Mouse (Mus musculus): Measurements from ENCODE around the gene Bri3.
"Not testable (repeated sequence)": the region's sequence is repeated elsewhere in the genome, so short reads cannot be mapped to it uniquely, and the experiment has no call there.

Gene Bri3

DNA sequence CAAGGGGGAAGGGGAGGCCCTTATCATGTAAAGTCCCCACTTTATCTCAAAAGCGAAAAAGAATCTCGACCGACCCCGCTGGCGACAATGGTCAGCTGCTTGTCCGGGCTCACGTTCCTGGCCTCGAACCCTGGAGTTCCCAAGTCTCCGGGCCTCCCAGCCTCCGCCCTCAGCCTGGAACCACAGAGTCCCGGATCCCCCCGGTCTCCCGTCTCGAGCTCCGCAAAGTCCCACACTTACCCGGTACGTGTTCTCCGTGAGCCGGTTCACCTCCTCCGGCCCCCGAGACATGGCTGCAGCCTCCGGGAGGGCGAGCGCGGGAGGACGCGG lies 113.3 kb downstream of the Bri3 start:
- in situ Hi-C loops (cut with MboI) = no loop called here

DNA sequence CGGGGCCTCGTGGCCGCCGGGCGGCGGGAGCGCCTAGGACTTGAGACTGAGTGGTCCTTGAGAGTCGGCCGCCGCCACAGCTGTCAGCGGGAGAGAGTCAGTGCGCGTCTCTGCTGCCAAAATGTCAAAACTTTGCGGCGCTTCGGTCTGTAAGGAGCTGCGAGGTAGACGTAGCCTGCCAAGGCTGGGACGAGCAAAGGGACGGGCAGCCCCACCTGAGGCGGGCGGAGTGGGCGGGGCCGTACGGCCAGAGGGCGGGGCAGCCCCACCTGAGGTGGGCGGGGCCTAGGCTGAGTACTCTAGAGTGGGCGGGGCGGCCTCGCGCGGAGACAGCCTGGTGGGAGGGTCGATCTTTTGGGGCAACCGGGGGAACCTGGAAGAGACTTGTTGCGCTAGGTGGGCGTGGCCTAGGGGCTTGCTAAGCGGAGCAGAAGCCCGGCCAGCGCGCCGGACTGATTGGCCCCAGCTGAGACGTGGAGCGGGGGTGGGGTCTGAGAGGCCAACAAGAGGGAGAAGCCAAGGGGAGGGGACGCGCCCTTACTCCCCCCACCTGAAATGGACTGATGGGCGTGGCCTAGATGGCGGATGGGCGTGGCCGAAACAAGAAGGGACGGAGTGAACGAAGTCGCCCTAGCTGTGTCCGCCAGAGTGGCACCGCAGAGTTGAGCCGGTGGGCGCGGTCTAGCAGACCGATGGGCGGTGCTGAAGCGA lies 113.8 kb downstream of the Bri3 start, which contains the start of gene Baiap2l1:
Gene Baiap2l1, minus strand, starts transcription at position 232 of the 711 bp plus-strand sequence.
- in situ Hi-C loops (cut with MboI) = no loop called here

DNA sequence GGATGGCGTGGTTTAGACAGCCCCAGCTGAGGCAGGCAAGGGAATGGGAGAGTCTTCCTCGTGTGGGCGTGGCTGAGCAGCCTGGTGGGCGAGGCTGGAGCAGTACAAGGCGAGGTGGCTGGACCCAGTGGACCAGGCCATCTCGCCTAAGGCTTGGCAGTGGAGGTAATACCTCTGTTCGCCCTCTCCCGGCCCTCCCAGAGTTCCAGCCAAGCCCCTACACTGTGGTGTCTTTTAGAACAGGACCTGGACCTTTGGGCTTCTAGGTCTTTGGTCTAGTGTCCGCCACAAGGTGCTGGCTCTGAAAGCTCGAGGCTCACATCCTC lies 114.3 kb downstream of the Bri3 start:
- in situ Hi-C loops (cut with MboI) = no loop called here

DNA sequence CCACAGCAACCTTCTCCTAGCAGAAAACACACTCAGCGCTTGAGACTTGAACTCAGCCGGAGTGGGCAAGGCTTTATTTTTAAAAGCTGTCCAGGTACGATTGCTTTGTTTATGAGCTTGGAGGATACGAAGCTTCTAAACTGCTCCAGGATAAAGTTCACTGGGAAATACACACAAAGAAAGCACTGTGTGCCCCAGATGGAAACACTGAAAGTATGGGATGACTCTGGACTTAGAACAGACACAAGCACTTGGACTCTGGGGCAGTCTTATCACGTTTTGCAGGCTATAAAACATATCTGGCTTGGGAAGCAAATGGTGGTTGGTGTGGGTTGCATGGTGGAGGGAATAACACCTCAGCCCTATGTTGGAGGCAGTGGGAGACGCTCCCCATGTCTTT lies 115.6 kb downstream of the Bri3 start:
- in situ Hi-C loops (cut with MboI) = no loop called here

DNA sequence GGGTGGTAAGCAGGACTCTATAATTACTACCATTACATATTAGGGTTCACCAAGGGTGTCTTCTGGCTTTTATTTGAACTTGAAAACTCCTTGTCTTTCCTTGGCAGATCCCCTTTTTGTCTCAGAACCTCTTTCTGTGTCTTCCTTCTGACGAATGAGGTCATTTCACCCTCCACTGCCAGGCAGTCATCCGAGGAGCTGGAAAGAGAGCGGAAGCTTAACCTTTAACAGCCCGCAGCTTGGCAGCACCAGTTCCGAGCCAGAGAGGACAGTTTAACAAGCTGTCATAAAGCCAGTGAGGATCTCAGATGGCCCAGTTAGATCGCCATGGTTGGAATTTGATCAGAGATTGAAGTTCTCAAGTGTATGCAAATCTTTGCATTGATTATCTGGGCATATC lies 116.1 kb downstream of the Bri3 start:
- in situ Hi-C loops (cut with MboI) = no loop called here

DNA sequence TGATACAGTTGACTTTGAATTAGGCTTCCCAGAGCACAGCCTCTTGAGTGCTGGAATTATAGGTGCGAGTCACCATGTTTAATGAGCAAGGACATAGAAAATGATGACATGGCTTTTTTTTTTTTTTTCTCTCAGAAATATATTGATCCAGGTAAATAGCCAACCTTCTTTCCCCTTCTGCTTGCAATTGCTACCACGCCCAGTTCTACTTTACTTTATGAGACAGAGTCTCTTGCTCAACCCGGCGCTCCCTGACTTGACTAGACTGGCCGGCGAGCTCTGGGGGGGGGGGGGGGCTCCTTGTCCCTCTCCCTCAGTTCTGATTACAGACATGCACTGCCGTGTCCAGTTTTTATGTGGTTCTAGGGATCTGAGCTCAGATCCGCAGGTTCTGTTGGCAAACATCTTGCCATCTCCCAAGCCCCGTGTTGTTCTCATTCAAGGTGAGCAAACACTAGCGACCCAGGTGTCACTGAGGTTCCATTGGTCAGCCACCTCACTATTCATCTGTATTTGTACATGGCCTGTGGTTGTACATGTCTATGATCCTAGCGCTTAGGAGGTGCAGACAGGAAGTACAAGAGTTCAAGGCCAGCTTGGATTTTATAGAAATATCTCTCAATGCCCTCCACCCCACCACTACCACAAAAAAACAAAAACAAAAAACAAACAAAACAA lies 120.6 kb downstream of the Bri3 start:
- in situ Hi-C loops (cut with MboI) = no loop called here

DNA sequence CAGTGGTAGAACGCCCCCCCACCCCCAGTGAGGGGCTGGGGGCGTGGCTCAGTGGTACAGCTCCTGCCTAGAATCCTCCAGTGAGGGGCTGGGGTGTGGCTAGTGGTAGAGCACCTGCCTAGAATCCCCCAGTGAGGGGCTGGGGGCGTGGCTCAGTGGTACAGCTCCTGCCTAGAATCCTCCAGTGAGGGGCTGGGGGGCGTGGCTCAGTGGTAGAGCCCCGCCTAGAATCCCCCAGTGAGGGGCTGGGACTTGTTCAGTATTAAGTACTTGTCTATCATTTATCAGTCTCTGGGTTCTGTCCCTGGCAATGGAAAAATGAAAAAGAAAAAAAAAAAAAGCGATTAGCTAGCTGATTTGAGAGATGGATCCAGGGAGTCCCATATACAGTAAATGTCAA lies 122.3 kb downstream of the Bri3 start:
- in situ Hi-C loops (cut with MboI) = not testable (repeated sequence)

DNA sequence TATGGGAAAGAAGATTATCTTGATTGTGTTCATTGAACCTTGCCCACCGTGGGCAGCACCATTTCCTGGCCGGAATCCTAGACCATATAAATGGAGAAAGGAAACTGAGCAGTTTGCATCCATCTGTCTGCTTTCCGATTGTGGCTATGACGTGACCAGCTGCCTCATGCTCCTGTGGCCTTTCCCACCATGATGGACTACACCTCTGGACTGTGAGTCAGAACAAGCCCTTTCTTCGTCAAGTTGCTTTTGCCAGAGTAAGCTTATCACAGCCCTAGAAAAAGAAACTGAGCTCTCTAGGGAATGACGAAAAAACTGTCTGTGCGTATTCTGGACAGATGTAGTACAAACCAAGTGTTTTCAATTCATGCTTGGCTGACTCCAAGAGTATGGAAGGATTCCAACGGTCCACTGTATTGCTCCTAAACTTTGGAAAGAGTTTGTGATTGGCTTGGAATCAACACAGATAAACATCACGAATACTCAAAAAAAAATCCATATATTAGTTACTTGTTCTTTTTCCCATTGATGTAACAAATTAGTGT lies 124.5 kb downstream of the Bri3 start:
- in situ Hi-C loops (cut with MboI) = no loop called here

DNA sequence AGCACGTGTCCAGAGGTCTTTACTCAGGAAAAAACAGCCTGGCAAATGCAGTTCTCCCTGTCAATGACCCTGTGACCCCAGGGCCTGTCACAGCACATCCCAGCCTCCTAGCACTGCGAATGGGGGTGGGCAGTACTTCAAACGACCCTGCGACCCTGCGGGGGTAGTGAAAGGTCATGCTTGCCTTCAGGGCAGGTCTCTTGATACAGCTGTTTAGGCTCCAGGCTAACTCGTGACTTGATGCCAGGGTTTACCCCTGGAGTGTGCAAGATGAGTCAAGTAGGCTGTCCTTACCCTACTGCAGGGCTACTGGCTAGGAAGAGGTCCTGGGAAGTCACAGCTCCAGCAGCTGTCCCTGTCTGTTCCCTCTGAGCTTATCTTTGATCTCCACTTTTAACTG lies 126.7 kb downstream of the Bri3 start:
- in situ Hi-C loops (cut with MboI) = loop anchor here (10.0 kb wide), 1 partner anchor 146 kb away; the partner anchor contains the start of gene Tecpr1

DNA sequence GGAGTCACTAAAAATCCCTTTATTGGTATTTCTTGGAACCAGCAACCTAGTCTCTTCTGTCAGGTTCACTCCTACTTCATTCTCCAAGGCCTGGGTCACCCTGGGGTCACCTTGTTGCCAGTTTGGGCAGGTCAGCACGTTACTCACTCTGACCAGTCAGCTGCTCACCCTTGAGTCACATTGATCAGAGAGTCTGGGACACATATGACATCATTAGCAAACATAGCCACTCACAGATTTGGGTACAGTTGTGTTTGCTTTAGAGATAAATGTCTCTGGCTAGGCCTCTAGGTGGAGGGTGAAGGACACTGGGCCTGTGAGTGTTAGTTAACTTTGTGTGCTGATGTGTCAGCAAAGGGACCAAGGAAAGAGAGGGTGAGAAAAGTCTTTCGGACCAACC lies 127.9 kb downstream of the Bri3 start:
- in situ Hi-C loops (cut with MboI) = loop anchor here (10.0 kb wide), 1 partner anchor 147 kb away; the partner anchor contains the start of gene Tecpr1

DNA sequence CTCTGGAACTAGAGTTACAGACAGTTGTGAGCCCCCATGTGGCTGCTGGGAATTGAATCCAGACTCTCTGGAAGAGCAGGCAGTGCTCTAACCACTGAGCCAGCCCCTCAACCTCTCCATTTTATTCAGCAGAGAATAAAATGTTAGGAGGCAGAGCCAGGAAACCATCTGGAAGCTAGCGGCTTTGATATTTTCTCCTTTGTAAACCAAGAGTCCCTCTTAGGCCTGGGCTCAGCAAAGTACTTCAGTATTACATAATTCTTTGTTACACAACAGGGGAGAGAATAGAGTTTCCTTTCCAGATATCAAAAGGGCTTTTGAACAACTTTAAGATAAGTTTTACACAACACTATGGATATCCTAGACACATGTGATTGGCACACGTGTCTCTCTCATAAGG lies 128.6 kb downstream of the Bri3 start:
- in situ Hi-C loops (cut with MboI) = loop anchor here (10.0 kb wide), 1 partner anchor 148 kb away; the partner anchor contains the start of gene Tecpr1

DNA sequence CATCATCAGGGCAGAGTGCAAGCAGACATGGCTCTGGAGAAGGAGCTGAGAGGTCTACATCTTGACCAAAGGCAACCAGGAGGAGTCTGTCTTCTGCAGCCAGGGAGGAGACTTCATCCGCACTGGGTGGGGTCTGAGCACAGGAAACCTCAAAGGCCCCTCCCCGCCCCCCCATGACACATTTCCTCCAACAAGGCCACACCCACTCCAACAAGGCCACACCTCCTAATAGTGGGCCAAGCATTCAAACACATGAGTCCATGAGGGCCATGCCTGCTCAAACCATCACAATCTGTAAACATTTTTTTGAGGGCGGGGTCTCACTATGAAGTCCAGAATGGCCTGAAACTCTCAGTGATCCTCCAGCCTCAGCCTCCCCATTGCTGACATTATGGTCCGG lies 135.2 kb downstream of the Bri3 start:
- in situ Hi-C loops (cut with MboI) = loop anchor here (10.0 to 25.0 kb wide), 2 partner anchors 155 to 358 kb away; partner anchors contain the start of gene Tecpr1

DNA sequence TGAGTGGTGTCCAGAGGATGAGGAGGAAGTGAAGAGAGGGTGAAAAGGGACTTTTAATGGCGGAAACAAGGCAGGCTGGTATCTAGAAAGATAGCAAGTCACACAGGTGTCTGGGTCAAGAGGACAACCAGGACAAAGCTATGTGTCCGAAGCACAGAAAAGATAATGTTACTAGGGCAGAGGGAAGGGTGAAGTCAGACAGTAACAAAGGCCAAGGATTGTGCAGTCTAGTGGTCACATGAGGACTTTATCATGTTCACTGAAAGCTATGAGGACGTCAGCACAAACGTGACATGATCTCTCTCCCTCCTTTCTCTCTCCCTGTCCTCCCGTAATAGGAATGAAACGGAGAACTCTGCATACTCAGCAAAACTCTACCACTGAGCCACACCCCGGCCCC lies 136.5 kb downstream of the Bri3 start:
- in situ Hi-C loops (cut with MboI) = loop anchor here (25.0 kb wide), 1 partner anchor 357 kb away; no protein-coding TSS in a partner anchor

DNA sequence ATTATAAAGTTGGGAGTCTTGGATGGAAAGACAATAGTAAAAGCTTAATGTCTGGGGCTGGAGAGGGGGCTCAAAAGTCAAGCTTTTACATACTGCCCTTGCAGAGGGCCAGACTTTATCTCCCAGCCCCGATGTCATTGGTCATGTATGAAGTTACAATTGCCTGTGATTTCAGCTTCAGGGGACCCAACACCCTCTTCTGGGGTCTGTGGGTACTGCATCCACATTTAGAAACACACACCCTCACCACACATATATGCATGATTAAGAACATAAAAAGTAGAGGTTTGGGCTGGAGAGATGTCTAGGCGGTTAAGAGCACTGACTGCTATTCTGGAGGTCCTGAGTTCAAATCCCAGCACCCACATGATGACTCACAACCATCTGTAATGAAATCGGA lies 137.5 kb downstream of the Bri3 start:
- in situ Hi-C loops (cut with MboI) = loop anchor here (25.0 kb wide), 1 partner anchor 356 kb away; no protein-coding TSS in a partner anchor

DNA sequence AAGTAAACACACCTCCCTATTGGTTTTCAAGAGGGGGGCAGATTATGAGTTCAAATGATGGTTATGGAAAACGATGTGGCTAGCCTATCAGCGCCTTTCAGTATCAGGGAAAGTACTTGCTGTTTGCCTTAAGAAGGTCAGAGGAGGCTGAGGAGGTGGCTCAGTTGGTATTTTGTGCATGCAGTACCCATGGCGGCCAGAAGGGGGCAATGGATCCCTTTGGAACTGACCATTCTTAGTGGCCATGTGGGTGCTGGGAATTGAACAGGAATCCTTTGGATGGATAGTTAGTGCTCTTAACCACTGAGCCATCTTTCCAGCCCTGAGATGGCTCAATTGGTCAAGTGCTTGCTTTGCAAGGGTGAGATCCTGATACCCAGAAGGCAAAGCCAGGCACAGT lies 139.7 kb downstream of the Bri3 start:
- in situ Hi-C loops (cut with MboI) = loop anchor here (25.0 kb wide), 1 partner anchor 353 kb away; no protein-coding TSS in a partner anchor

DNA sequence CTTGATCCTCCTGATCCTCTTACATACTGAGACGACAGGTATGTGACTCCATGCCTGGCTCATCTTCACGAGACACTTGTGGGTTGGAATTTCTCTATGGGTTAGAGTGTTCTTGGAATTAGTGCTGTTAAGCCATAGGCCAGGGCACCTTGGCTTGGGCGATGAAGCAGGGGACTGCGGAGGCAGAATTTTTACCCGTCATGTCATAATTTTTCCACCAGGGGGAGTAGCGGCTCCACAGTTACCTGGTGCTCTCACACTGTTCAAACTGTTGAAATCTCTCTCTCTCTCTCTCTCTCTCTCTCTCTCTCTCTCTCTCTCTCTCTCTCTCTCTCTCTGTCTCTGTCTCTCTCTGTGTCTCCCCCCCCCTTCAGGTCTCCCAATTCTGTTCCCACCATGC lies 143.6 kb downstream of the Bri3 start:
- in situ Hi-C loops (cut with MboI) = loop anchor here (25.0 kb wide), 1 partner anchor 349 kb away; no protein-coding TSS in a partner anchor

DNA sequence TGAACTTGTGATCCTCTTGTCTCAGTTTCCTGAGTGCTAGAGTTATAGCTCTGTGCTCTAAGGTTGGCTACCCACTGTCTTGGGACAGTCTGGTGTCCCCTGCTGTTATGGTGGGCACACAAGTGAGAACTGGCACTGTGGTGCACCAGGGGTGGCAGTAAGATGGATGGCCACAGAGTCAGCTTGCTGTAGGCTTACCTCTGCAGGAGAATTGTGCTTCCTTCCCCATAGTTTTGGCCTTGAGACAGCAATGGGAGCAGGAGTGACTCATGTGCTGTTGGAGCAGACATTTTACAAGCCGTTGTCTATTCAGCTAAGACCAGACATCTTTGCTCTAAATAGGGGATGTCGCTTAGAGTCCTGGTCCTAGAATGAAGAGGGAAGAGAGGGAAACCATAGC lies 149.9 kb downstream of the Bri3 start:
- in situ Hi-C loops (cut with MboI) = loop anchor here (25.0 kb wide), 1 partner anchor 343 kb away; no protein-coding TSS in a partner anchor

DNA sequence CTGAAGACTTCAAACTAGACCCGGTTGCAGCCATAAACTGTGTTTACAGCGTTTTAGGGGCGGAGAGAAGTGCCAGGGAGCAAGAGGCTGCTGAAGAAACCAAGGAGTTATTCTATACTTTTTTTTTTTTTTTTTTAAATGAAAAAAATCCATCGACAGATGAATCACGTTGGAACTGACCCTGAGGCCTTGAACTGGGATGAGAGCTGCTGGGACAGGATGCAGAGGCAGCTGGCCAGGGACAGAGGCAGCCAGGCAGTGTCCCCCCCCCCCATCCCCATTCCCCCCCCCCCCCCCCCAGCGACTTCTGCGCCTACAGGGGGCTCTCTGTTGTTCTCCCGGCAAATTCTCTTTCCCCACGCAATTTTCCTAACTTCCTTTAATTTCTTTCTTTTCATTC lies 153.3 kb downstream of the Bri3 start:
- in situ Hi-C loops (cut with MboI) = loop anchor here (25.0 kb wide), 1 partner anchor 340 kb away; no protein-coding TSS in a partner anchor

DNA sequence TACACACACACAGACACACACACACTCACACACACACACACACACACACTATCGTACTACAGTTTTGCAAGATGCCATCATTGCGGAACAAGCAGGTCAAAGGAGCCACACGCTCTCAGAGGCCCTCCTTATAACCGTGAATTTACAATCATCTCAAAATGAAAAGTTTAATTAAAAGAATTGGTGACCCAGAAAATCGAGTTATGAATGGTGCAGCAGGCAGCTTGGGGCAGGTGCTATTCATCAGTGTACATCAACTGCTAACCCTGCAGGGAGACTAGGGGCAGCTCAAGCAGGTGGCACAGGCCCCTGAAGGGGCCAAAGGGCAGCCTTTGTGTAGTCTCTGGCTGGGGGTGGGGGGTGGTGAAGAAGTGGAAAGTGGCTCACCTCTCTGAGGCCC lies 156.6 kb downstream of the Bri3 start:
- in situ Hi-C loops (cut with MboI) = no loop called here

DNA sequence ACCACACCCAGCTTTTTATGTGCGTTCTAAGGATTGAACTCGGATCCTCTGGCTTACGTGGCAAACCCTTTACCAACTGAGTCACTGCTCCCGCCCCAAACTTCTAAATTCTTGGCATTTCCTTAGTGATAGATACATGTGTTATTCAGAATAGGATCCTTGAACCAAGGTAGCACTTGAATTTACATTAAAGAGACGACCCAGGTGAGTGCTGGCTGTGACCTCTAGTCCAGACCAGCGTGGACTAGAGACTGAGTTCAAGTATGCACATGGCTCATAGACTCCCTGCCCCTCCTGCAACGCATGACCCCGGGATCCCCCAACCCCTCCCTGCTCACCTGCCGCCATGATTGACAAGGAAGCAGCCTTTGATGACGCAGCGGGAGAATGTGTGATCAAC lies 162.0 kb downstream of the Bri3 start:
- in situ Hi-C loops (cut with MboI) = no loop called here

DNA sequence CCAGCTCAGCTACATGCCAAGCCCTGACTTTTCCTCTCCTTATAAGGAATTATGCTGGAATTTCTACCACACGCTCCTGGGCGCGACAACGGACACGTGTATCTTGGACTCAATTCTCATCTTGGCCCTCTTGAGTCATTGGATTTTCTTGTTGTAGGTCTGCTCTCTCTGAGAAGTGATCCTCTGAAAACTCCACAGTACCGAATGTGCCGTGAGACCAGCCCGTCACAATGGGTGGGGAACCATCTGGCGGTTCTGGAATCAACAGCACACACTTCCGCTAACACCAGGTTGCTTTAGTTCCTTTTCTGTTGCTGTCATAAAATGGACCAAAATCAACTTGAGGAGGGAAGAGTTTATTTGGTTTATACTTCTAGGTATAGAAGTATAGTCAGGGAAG lies 166.4 kb downstream of the Bri3 start:
- in situ Hi-C loops (cut with MboI) = no loop called here

DNA sequence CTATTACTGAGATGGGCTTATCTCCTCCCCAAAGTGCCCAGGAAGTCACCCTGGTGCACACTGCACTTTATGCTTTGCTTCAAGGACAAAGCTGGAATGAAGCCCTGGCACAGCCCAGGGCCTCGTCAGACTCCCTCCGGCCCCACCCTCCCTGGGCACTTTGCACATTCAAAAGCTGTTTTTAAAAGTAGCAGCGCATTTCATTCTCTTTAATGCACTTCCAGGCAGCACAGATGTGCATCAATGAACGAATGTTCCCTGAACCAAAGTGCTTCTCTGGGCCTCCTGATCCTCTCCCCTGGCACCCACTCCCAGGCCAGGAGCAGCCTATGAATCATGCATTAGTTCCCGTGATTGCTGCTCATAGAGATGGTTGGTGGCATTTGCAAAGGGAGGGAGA lies 167.5 kb downstream of the Bri3 start:
- in situ Hi-C loops (cut with MboI) = no loop called here

DNA sequence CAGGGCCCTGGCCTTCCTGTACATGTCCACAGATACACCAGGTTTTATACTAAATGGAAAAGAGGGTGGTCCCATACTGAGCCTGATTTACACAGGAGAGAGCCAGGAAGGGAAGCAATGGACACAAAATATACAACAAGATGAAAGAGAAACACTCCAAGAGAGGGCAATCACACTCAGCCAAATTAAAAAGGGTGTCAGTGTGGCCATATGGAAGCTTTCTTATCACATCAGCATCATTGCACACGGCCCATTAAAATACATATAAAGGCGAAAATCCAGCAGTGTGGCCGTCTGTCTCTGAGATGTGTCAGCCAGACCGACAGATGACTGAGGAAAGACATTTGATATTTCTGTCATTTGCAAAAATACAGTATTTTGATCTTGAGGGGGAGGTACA lies 168.5 kb downstream of the Bri3 start:
- in situ Hi-C loops (cut with MboI) = no loop called here
